Mouse (Mus musculus) hindbrain, postnatal 0 days (tissue): ENCODE results near the gene Cux1. TPM values are rescaled to one million over a fixed set of nuclear protein-coding genes. Genes with fewer than 3 reads are reported as not detected.

Experiments used
- ATAC-seq: fragments of 200-750 bp; cut with Nextera tagmentation; 2 replicates; pipeline ENCODE4 v1.8.0; 2017; ENCODE audit warnings: mild to moderate bottlenecking, moderate TSS enrichment, moderate library complexity
- DNase-seq: peaks from one replicate; pipeline ENCODE4 v3.0.0-alpha.2; 2015; ENCODE audit warnings: low spot score
- H3K27ac ChIP-seq: fragments of 300-500 bp; sonication (generic); 2 replicates; pipeline ENCODE4 v1.5.1; 2014; ENCODE audit warnings: mild to moderate bottlenecking
- H3K27me3 ChIP-seq: fragments of 300-500 bp; sonication (generic); 2 replicates; pipeline ENCODE4 v1.6.1; 2014; ENCODE audit warnings: low read length, mixed read lengths; ENCODE audit not compliant: insufficient read depth
- H3K36me3 ChIP-seq: fragments of 300-500 bp; sonication (generic); 2 replicates; pipeline ENCODE4 v1.6.1; 2014; ENCODE audit warnings: low read length, mixed read lengths; ENCODE audit not compliant: insufficient read depth
- H3K4me1 ChIP-seq: fragments of 300-500 bp; sonication (generic); 2 replicates; pipeline ENCODE4 v1.6.1; 2014; ENCODE audit warnings: antibody characterized with exemption, low read length, mixed read lengths; ENCODE audit not compliant: insufficient read depth
- H3K4me2 ChIP-seq: fragments of 300-500 bp; sonication (generic); 2 replicates; pipeline ENCODE4 v1.6.1; 2014; ENCODE audit warnings: low read depth, mild to moderate bottlenecking, low read length, moderate library complexity, mixed read lengths
- H3K4me3 ChIP-seq: fragments of 300-500 bp; sonication (generic); 2 replicates; pipeline ENCODE4 v1.5.1; 2014; ENCODE audit warnings: low read length
- H3K9ac ChIP-seq: fragments of 300-500 bp; sonication (generic); replicated peaks from 2 replicates; pipeline ENCODE4 v1.6.1; 2014; ENCODE audit warnings: mild to moderate bottlenecking, low read length, moderate library complexity, mixed read lengths
- H3K9me3 ChIP-seq: fragments of 300-500 bp; sonication (generic); 2 replicates; pipeline ENCODE4 v1.6.1; 2016; ENCODE audit warnings: low read length, mixed read lengths
- CTCF ChIP-seq: IDR thresholded peaks from 2 replicates; pipeline ENCODE4 v1.5.1; 2016; ENCODE audit warnings: antibody characterized with exemption, control low read depth, low read depth
- WGBS: fragments of 180-500 bp; shearing (Covaris S2); extraction: QIAGEN DNeasy Blood & Tissue Kit; methylation state at CpG from one replicate; pipeline ENCODE4 v1.1.7; 2014; 5-methylcytosine and 5-hydroxymethylcytosine counted together
- polyA plus RNA-seq: library from polyadenylated mRNA; unstranded; fragments of >200 nt; fragmentation: Nextera tagmentation; extraction: Ambion mirVana; gene quantifications from 2 replicates; pipeline ENCODE4 v1.2.1, GENCODE M21; 2015
- total RNA-seq: library from RNA; depleted of rRNA; stranded (reverse); fragments of >200 nt; gene quantifications from 2 replicates; pipeline ENCODE4 v1.2.3, GENCODE M21; 2014

Cux1 gene
- total and polyA plus RNA-seq, 2 experiments from 2014 or later: 86.3 to 137 TPM

- 61% methylated on average over 4 of the region's 4 CpGs for WGBS
- ATAC-seq: no peak
- no peak for TF ChIP-seq CTCF
These were observed 4.2 kb downstream of the Cux1 start for GRCm38 (mm10) chr5:136563104-136563503.

DNA sequence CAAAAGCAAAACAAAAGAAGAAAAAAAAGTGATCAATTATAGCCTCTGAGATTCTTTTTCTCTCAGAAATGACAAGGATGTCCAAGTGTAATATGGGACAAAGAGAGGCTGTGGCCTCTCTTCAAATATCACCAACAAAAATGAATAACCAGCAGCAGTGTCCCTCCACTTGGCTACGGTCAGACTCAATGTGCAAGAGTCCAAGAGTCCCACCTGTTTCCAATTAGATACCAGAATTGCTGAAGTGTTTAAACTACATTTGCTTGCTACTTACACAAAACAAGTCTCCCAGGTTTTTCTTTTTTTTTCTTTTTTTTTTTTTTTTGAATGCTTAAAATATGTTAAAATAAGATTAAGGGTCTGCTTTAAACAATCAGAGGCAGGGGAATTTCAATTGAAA, 5.1 kb downstream of the Cux1 start:
- Histone ChIP-seq H3K4me2 (no peak overlapping the region), H3K36me3 (no peaks in the 10 kb centered on the region), H3K27ac (no peak overlapping the region), H3K27me3 (no peaks in the 10 kb centered on the region), H3K9me3 (no peaks in the 10 kb centered on the region), H3K4me3 (no peak overlapping the region), H3K9ac (no peak overlapping the region), H3K4me1 (no peaks in the 10 kb centered on the region)
- ATAC-seq (no peak), DNase-seq (no peak)
- TF ChIP-seq CTCF: no peak
- WGBS: 83% methylated on average over 1 of the region's 1 CpGs

More at GRCm38 (mm10) chr5:136563104-136563503, 4.2 kb downstream of the Cux1 start:
- no peaks in the 10 kb centered on the region for H3K36me3 ChIP-seq
- no peak for DNase-seq
- no peaks in the 10 kb centered on the region for H3K9me3 ChIP-seq
- no peak overlapping the region for H3K27ac ChIP-seq
- H3K4me2 ChIP-seq: no peak overlapping the region
- no peaks in the 10 kb centered on the region for H3K27me3 ChIP-seq
- H3K4me3 ChIP-seq: no peak overlapping the region
- H3K4me1 ChIP-seq: no peaks in the 10 kb centered on the region
- H3K9ac ChIP-seq: no peak overlapping the region

- Histone ChIP-seq H3K27me3 (no peaks in the 10 kb centered on the region), H3K4me1 (peaks cover 1% of the 10 kb centered on the region; the same call in 1 of the 2 replicates), H3K9ac (no peak overlapping the region), H3K9me3 (no peaks in the 10 kb centered on the region), H3K36me3 (no peaks in the 10 kb centered on the region), H3K27ac (no peak overlapping the region), H3K4me2 (no peak overlapping the region), H3K4me3 (no peak overlapping the region)
- no peak for TF ChIP-seq CTCF
- DNase-seq (no peak), ATAC-seq (no peak)
- 94% methylated on average over 1 of the region's 1 CpGs for WGBS
These were observed 5.6 kb downstream of the Cux1 start for GRCm38 (mm10) chr5:136561641-136562040.

GRCm38 (mm10) chr5:136560656-136561055, 6.6 kb downstream of the Cux1 start:
- Histone ChIP-seq H3K27ac (no peak overlapping the region), H3K9ac (no peak overlapping the region), H3K36me3 (no peaks in the 10 kb centered on the region), H3K9me3 (no peaks in the 10 kb centered on the region), H3K27me3 (no peaks in the 10 kb centered on the region), H3K4me1 (peaks cover 11% of the 10 kb centered on the region), H3K4me2 (no peak overlapping the region), H3K4me3 (no peak overlapping the region)
- ATAC-seq (no peak), DNase-seq (no peak)
- WGBS: 74% methylated on average over 7 of the region's 7 CpGs
- no peak for TF ChIP-seq CTCF

- no peak overlapping the region for H3K4me3 ChIP-seq
- TF ChIP-seq CTCF: no peak
- H3K36me3 ChIP-seq: no peaks in the 10 kb centered on the region
- DNase-seq: no peak
- H3K27ac ChIP-seq: no peak overlapping the region
- no peaks in the 10 kb centered on the region for H3K27me3 ChIP-seq
- no peak overlapping the region for H3K9ac ChIP-seq
- ATAC-seq: no peak
- no peak overlapping the region for H3K4me2 ChIP-seq
- H3K9me3 ChIP-seq: no peaks in the 10 kb centered on the region
- WGBS: 79% methylated on average over 4 of the region's 4 CpGs
- H3K4me1 ChIP-seq: peaks cover 13% of the 10 kb centered on the region
These were observed 9.8 kb downstream of the Cux1 start for GRCm38 (mm10) chr5:136557446-136557845.

- DNase-seq: no peak
- Histone ChIP-seq H3K27me3 (no peaks in the 10 kb centered on the region), H3K27ac (no peak overlapping the region), H3K4me3 (no peak overlapping the region), H3K36me3 (no peaks in the 10 kb centered on the region), H3K4me2 (no peak overlapping the region), H3K4me1 (peaks cover 13% of the 10 kb centered on the region), H3K9ac (no peak overlapping the region), H3K9me3 (no peaks in the 10 kb centered on the region)
- WGBS: 80% methylated on average over 14 of the region's 14 CpGs
- no peak for TF ChIP-seq CTCF
- no peak for ATAC-seq
These were observed 10.7 kb downstream of the Cux1 start for GRCm38 (mm10) chr5:136556328-136557262.

GRCm38 (mm10) chr5:136555703-136556102, 11.6 kb downstream of the Cux1 start:
- no peaks in the 10 kb centered on the region for H3K9me3 ChIP-seq
- DNase-seq: peak; percentile 71
- no peaks in the 10 kb centered on the region for H3K27me3 ChIP-seq
- H3K4me1 ChIP-seq: peaks cover 13% of the 10 kb centered on the region
- no peaks in the 10 kb centered on the region for H3K36me3 ChIP-seq
- no peak overlapping the region for H3K27ac ChIP-seq
- H3K4me2 ChIP-seq: no peak overlapping the region
- no peak for ATAC-seq
- WGBS: 26% methylated on average over 5 of the region's 5 CpGs
- no peak for TF ChIP-seq CTCF
- no peak overlapping the region for H3K4me3 ChIP-seq
- H3K9ac ChIP-seq: no peak overlapping the region
